Mouse (Mus musculus): ENCODE measurements around the gene Slc6a17.

Gene Slc6a17

DNA sequence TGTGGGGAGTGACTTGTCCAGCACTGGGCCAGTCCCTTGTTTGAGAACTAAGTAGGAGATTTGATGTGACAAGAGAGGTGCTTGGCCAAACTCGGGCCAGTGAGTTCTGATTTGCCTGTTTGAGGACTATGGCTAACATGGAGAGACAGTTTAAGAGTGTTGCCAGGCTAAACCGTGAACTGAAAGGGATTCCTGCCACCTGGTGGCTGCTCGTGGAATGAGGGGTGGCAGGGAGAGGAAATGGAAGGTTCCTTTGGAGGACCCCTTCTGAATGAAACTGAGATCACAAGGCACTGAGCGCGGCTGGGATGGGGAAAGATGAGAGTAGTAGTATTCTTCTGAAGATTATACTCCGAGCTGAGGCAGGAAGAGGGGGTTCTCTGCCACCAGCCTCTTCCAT is 51.2 kb downstream of the Slc6a17 start:
- peak; percentile 89 for DNase-seq (ENCODE audit: low spot score)

DNA sequence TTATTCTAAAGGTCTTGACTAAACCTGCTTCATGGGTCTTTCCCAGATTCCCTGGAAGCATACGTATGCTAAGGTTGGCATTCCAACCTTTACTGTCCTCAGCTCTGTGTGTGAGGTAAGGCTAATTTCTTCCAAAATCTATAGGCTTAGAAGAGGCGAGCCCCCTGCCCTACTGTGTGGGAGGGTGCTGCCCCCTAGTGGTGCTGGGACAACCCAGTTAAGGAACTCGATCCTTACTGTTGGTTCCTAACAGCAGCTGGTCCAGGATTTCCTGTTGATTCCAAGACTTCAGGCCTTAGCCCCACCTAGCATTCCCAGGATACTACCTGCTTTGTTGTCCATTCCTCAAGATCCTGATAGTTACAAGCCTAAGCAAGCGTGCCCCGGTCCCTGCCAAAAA is 55.7 kb downstream of the Slc6a17 start:
- DNase-seq (ENCODE audit: low spot score): peak; percentile 89

DNA sequence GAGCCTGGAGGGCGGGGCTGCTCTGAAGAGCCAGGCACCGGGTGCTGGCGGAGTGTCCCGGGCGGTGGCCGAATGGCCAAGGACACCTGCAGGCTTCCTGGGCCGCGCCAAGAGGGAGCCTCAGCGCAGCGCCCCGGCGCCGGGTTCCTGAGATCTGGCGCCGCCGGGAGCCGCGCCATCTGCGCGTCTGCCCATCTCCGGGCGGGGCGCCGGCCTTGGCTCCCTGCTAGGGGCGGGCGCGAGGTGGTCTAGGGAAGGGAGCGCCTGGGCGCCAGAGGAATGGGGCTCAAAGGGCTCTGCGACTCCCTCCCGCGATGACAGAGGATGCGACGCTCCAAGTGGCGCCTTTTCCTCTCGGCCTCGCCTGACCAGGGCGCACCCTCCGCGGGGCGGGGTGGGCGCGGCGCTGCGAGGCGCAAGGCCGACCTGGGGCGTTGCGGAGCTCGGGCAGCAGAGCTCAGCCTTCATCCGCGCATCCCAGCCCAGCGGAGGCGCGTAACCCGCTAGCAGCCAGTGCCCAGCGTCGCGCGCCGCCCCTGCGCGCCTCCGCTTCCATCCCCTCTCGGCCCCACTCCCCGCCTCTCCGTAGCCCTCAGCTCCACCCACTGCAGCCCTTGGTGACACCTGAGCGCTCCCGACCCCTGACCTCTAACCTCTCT is 57.9 kb downstream of the Slc6a17 start:
- peak; percentile 61 for DNase-seq (ENCODE audit: low spot score)

DNA sequence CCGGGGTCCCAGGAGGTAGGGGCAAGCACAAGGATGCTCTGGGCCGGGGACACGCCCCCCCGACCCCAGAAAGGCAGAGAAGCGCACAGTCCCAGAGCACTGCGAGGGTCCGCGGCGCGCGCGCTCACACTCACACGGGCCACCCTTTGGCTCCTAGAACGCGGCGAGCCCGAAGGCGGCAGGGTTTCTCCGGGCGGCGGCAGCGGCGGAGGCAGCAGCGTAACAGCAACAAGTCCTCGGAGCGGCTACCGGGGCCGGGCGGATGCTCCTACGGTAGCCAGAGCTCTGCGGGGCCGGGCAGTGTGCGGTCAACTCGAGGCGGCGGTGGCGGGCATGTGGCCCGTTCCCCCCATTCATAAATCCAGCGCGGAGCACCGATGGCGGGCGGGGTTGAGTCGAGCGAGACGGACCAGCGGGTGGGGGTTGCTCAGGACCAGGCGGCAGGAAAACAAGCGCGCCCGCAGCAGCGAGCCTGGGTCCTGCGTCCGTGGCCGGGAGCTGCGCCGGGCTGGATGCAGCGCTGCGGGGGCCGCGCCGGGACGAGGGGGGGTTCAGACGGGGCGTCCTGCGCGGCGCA is 58.5 kb downstream of the Slc6a17 start, which contains the start of gene Kcnc4:
Gene Kcnc4, minus strand, starts transcription at position 357 of the 577 bp plus-strand sequence.
- DNase-seq (ENCODE audit: low spot score): peak; percentile 41

DNA sequence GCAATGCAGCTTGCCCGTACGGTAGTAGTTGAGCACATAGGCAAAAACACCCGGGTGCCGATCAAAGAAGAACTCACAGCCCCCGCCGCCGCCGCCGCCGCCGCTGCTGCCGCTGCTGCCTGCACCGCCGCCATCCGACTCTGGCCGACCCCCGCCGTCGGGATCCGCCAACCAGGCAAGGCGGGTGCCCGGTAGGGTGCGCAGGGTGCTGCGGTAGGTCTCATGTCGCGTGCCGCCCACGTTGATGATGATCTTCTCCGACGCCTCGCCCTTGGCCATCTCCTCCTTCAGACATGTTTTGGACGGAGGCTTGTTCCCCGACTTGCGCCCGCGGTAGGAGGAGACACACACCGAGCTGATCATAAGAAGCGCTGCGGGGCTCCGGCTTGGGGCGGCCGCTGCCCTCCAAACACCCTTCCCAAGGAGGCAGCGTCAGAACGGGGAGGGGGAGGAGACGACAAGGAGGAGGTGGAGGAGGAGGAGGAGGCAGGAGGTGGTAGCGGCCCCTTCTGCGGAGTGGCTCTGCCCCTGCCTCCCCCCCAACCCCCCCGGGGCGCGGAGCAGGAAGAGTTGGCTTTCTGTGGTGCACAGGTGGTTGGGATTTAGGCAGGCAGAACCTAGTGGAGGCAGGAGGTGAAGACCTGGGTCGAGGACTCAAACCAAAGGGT is 59.2 kb downstream of the Slc6a17 start:
- DNase-seq (ENCODE audit: low spot score): peak; percentile 43

DNA sequence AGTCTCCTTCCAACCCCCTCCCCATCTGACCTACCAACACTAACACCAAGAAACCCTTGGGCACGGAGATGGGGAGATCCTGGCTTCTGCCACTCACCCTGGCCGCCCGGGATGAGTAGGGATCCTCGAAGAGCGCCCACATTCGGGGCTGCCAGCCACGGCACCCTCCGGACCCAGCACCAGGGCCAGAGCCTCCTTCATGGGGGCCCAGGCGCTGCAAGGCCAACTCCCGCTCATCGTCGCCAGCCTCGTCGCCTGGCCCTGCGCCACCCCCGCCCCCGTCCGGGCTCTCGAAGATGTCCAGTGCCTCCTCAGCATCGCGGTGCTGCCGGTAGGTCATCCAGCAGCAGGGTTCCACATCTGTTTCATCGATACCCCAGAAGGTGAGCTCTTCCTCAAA is 59.7 kb downstream of the Slc6a17 start:
- DNase-seq (ENCODE audit: low spot score): no peak

DNA sequence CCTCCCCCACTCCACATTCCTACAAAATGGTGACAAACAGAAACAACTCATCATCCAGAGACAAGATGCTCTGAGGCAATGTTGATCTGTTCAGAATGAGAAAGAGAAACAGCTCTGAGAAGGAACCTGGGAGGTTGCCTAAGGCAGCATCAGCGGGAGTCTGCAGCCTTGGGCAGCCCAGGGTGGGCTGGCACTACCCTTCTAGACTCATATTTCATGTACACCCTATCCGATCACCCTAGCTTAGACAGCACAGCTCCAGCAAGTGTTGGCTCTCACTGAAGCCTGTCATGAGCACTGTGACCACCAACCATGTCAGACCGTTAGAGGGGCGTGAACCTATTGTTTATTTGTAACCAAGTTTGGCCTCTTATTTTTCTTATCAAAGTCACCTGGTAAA is 63.5 kb downstream of the Slc6a17 start:
- no peak for DNase-seq (ENCODE audit: low spot score)

DNA sequence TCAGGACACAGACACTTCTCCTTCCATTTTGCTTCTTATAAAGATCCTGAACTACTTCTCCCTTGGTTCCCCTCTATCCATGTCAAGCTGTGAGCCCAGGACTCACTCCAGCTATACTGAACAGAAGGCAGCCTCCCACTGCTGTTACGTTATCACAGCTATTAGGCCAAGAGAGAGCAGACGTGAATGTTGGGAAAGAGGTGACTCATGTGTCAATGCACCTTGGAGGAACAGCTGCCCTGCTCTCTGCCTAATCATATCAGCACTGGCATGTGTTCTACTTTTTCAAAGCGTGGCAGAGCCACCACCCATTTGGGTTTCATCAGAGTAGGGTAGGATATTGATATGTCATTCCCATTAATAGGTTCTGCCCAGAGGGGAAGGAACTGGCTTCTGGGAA is 71.0 kb downstream of the Slc6a17 start:
- no peak for DNase-seq (ENCODE audit: low spot score)

DNA sequence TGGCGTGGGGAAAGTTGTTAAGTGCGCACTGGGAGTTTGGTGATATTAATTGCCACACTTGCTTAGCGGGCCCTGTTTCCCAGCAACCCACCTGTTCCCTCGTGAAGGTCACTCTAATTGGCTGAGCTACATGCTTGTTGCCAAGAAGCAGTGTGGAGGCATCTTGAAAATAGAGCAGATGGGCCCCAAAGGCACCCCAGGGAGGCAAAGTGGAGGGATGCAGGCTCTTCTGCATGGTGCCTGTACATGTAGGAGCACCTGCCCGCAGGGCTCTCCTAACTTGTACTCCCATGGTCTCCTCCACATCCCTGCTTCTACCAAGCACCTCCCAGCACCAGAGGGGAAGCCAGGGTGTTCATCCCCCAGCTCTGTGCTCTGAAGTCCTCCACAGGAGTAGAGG is 74.0 kb downstream of the Slc6a17 start:
- no peak for DNase-seq (ENCODE audit: low spot score)

DNA sequence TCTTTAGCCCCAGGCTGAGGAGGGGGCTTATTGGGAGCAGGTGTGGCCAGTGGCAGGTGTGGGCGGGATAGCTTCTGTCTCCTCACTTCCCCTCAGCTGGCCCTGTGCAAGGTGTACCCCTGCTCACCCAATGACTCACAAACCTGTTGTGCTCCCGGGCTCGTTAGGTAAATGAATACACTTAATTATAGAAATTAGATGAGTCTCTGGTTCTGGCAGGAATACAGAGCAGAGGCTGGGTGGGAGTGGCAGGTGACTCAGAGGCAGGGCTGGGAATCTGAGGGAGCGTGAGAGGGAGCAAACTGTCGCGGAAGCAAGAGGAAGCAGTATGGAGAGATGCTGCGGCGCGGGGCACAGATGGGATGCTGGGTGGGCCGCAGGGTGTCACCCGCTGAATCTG is 75.6 kb downstream of the Slc6a17 start:
- no peak for DNase-seq (ENCODE audit: low spot score)

DNA sequence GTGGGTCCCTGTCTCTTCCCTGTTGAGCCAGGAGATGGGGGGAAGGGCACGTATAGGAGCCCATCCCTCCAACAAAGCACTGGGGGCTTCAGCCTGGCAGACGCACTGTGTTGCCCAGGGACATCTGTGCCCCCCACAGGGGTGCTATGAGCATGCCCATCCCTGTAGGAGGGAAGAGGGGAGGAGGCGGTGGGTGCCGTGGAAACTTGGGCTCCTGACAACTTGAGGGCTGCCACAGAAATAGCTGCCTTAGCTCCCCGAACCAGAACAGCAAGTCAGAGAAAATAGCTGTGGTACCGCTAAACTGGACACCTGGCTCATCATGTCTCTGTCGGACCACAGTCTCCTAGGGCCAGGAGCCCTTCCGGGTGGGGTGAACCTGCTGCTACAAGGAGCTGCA is 76.5 kb downstream of the Slc6a17 start:
- DNase-seq (ENCODE audit: low spot score): no peak

DNA sequence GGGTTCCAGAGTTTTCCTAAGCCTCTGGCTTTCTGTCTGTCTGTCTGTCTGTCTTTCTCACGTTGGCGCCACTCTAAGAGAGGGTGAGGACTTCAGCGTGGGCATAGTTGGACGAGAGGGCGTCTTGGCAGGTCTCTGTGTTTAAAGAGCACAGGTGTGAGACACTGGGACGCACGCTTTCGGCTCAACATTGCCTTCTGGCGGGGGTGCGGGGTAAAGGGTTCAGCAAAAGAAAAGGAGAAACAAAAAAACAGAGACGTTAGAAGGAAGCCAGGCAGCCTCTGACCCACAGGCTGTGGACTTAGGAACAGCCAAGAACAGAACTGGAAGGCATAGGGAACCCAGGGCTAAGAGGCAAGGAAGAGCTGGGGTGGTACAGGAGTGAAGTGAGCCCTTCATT is 78.5 kb downstream of the Slc6a17 start:
- DNase-seq (ENCODE audit: low spot score): no peak

DNA sequence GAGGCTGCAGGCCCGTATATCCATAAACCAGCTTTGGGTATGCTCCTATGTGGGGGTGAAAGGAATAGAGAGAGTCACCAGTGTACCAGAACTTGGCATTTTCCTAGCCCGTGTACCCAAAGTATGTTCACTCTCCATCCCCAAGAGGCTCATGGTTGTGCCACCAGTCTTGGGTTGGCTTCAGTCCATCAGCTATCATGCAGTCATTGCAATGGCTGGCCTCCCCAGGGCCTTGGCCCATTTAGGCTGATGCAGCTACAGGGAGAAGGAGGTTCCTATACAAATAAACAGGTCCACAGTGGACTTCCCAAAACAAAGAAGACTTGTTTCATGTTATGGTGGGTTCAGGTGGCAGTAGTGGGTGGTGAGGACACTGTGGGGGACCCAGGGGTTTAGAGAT is 80.2 kb downstream of the Slc6a17 start:
- DNase-seq (ENCODE audit: low spot score): no peak

DNA sequence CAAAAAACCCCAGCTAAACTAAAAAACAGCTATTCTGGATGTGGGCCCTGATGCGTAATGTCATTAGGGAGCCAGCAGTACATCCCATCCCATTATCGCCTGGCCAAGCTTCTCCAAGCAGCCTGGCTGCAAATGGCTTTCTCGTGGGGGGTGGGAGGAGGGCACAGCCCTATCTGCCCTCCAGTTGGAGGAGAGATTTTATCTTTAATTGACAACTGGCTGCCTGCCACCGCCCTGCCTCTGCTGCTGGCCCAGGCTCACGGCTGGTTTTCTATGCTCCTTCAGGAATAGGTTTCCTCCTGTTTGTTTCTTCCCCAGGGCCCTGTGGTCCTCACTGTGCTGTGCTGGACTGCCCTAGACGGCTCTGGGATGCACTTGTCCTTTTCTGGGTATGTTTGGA is 81.4 kb downstream of the Slc6a17 start:
- DNase-seq (ENCODE audit: low spot score): no peak

DNA sequence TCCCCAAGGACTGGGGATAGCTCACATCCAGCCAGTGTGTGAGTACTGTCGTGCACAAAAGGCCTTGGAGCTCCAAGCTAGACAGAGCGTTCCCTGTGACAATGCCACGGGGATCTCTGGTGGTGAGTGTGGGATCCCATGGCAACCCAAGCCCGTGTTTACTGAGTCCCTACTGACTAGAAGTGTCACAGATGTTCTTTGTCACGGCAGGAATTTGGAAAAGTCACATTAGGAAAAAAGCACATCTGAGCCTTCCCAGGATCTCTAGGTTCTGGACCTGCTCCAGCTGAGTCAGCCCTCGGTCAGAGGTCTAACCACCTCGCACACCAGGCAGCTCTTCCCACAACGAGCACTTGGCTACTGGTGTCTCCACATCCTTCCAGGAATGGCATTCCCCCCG is 84.2 kb downstream of the Slc6a17 start:
- no peak for DNase-seq (ENCODE audit: low spot score)

DNA sequence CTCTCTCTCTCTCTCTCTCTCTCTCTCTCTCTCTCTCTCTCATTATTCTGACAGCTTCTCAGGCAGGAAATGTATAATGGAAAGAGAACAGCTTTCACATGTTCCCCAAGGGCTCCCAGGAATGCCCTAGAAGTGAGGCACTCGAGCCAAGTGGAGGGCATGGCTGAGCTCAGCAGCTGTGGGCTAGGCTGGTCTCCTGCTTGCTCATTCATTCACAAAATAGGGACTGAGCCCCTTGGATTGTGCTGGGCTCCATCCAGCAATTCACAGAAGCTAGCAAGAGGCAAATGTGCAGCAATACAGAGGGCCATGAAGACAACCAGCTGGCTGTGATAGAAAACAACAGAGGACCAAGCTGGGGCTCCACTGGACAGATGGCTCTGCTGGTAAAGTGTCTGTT is 86.5 kb downstream of the Slc6a17 start:
- no peak for DNase-seq (ENCODE audit: low spot score)

DNA sequence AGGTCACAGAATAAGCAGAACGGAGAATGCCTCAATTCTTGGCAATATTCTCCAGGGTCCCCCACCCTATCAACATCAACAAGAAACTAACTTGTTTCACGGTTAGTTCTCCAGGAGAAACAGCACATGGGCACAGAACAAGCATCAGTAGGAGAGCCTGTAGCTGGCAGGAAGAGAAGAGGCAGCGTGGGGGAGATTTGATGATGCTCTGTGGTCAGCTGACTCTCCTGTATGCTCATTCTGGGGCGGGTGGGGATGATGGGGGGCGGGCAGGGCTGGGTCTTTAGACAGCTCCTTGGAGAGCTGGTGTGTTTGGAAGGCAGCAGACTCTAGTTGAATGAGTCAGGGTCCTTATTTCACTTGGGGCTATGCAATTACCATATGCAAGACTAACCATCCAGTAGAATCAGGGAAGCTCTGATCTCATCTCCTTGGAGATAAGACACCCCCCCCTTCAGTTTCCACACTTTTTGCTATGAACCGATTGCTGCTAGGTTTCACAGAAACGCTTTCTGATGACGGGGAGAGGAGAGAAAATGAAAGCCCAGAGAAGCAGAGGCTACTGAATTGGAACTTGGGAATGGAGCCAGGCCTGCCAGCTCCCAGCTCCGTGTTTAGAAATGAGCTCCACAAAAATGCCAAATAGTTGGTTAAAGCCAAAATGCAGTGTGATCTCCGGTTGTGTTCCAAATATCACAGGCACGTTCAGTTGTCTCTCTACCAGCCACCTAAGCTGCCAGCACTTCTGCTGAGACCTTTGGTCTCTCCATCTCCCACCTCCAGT is 93.4 kb downstream of the Slc6a17 start:
- no peak for DNase-seq (ENCODE audit: low spot score)

DNA sequence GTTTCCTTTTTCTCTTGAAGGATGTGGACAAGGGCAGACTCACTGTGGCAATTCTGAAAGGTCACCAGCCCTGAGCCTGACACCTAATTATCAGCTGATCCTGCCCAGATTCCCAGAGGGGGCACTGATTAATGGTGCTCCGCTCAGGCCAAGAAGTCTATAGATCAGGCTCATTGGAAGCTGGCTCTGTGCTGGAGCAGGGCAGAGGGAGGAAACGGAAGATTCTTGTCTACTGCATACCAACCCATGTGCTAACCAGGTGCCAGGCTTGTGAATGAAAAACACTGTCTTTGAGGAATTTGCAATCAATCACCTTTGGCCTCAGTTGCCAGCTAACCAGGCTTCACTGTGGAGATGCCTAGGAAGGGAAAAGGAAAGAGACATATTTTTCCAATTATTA is 97.7 kb downstream of the Slc6a17 start:
- DNase-seq (ENCODE audit: low spot score): peak; percentile 63

Measured in embryo, embryonic 10.5 days (tissue).